Mouse (Mus musculus) midbrain, embryonic 13.5 days (tissue): Measurements from ENCODE around the gene Dlgap3. TPM values are rescaled to one million over a fixed set of nuclear protein-coding genes. Genes with fewer than 3 reads are reported as not detected.

Experiments used
- ATAC-seq: fragments of 200-750 bp; cut with Nextera tagmentation; 2 replicates; pipeline ENCODE4 v1.8.0; 2017; ENCODE audit warnings: mild to moderate bottlenecking, moderate TSS enrichment, moderate library complexity
- H3K27ac ChIP-seq: fragments of 300-500 bp; sonication (generic); 2 replicates; pipeline ENCODE4 v1.5.1; 2015; ENCODE audit warnings: inconsistent platforms, mild to moderate bottlenecking, moderate library complexity
- H3K27me3 ChIP-seq: fragments of 300-500 bp; sonication (generic); 2 replicates; pipeline ENCODE4 v1.6.1; 2015; ENCODE audit warnings: mild to moderate bottlenecking, inconsistent platforms
- H3K36me3 ChIP-seq: fragments of 300-500 bp; sonication (generic); 2 replicates; pipeline ENCODE4 v1.6.1; 2015; ENCODE audit warnings: mild to moderate bottlenecking, inconsistent platforms
- H3K4me1 ChIP-seq: fragments of 300-500 bp; sonication (generic); replicated peaks from 2 replicates; pipeline ENCODE4 v1.6.1; 2015; ENCODE audit warnings: inconsistent platforms
- H3K4me2 ChIP-seq: fragments of 300-500 bp; sonication (generic); replicated peaks from 2 replicates; pipeline ENCODE4 v1.6.1; 2015; ENCODE audit warnings: moderate library complexity, mild to moderate bottlenecking, inconsistent platforms
- H3K4me3 ChIP-seq: fragments of 300-500 bp; sonication (generic); replicated peaks from 2 replicates; pipeline ENCODE4 v1.5.1; 2015; ENCODE audit warnings: mild to moderate bottlenecking, inconsistent platforms
- H3K9ac ChIP-seq: fragments of 300-500 bp; sonication (generic); replicated peaks from 2 replicates; pipeline ENCODE4 v1.6.1; 2015; ENCODE audit warnings: mild to moderate bottlenecking, inconsistent platforms
- H3K9me3 ChIP-seq: fragments of 300-500 bp; sonication (generic); 2 replicates; pipeline ENCODE4 v1.6.1; 2016; ENCODE audit warnings: mild to moderate bottlenecking, inconsistent platforms
- WGBS: fragments of 180-500 bp; shearing (Covaris S2); methylation state at CpG from one replicate; pipeline ENCODE4 v1.1.7; 2015; 5-methylcytosine and 5-hydroxymethylcytosine counted together
- polyA plus RNA-seq: library from polyadenylated mRNA; unstranded; fragments of >200 nt; fragmentation: Nextera tagmentation; extraction: Ambion mirVana; gene quantifications from 2 replicates; pipeline ENCODE4 v1.2.1, GENCODE M21; 2015

The Dlgap3 gene
- polyA plus RNA-seq, 1 experiment from 2014 or later = 10.1 TPM

- ATAC-seq = no peak
- Histone ChIP-seq H3K27ac (no peak overlapping the region), H3K4me3 (no peak overlapping the region), H3K4me1 (peaks cover 25% of the 10 kb centered on the region), H3K4me2 (no peak overlapping the region), H3K9me3 (no peaks in the 10 kb centered on the region), H3K27me3 (0 out of 2 replicates have a peak, but pooled peaks cover 7% of the 10 kb centered on the region), H3K9ac (no peak overlapping the region), H3K36me3 (no peaks in the 10 kb centered on the region)
- WGBS = 47% methylated on average over 9 of the region's 9 CpGs
Observed at GRCm38 (mm10) chr4:127178671-127179070, 9.7 kb downstream of the Dlgap3 start.

GRCm38 (mm10) chr4:127179469-127180449 lies 10.8 kb downstream of the Dlgap3 start:
- 0 out of 2 replicates have a peak, but pooled peaks cover 7% of the 10 kb centered on the region for H3K27me3 ChIP-seq
- peaks cover 24% of the 10 kb centered on the region for H3K4me1 ChIP-seq
- peak overlapping the region; percentile 38 for H3K4me2 ChIP-seq
- no peak overlapping the region for H3K9ac ChIP-seq
- no peak overlapping the region for H3K4me3 ChIP-seq
- 17% methylated on average over 19 of the region's 19 CpGs for WGBS
- peak; percentile 61; the same call in 1 of the 2 replicates for ATAC-seq
- H3K36me3 ChIP-seq = no peaks in the 10 kb centered on the region
- no peak overlapping the region for H3K27ac ChIP-seq
- H3K9me3 ChIP-seq = no peaks in the 10 kb centered on the region

GRCm38 (mm10) chr4:127180450-127180840 lies 11.4 kb downstream of the Dlgap3 start:
- Histone ChIP-seq H3K27me3 (0 out of 2 replicates have a peak, but pooled peaks cover 7% of the 10 kb centered on the region), H3K4me2 (no peak overlapping the region), H3K4me3 (no peak overlapping the region), H3K36me3 (no peaks in the 10 kb centered on the region), H3K4me1 (peaks cover 21% of the 10 kb centered on the region), H3K9me3 (no peaks in the 10 kb centered on the region), H3K27ac (no peak overlapping the region), H3K9ac (no peak overlapping the region)
- no peak for ATAC-seq
- 71% methylated on average over 3 of the region's 3 CpGs for WGBS

GRCm38 (mm10) chr4:127181010-127181409 lies 12.0 kb downstream of the Dlgap3 start:
- Histone ChIP-seq H3K36me3 (no peaks in the 10 kb centered on the region), H3K4me1 (peaks cover 21% of the 10 kb centered on the region), H3K9me3 (no peaks in the 10 kb centered on the region), H3K4me2 (no peak overlapping the region), H3K4me3 (no peak overlapping the region), H3K9ac (no peak overlapping the region), H3K27me3 (0 out of 2 replicates have a peak, but pooled peaks cover 7% of the 10 kb centered on the region), H3K27ac (no peak overlapping the region)
- ATAC-seq = no peak
- 89% methylated on average over 9 of the region's 9 CpGs for WGBS

GRCm38 (mm10) chr4:127183867-127184266 lies 14.9 kb downstream of the Dlgap3 start:
- no peak for ATAC-seq
- Histone ChIP-seq H3K4me1 (peaks cover 18% of the 10 kb centered on the region), H3K4me2 (no peak overlapping the region), H3K27ac (no peak overlapping the region), H3K27me3 (no peaks in the 10 kb centered on the region), H3K9ac (no peak overlapping the region), H3K4me3 (no peak overlapping the region), H3K36me3 (no peaks in the 10 kb centered on the region), H3K9me3 (no peaks in the 10 kb centered on the region)
- WGBS = 89% methylated on average over 5 of the region's 5 CpGs

GRCm38 (mm10) chr4:127190921-127191320 lies 21.9 kb downstream of the Dlgap3 start:
- H3K4me3 ChIP-seq = no peak overlapping the region
- H3K36me3 ChIP-seq = peaks cover 13% of the 10 kb centered on the region
- no peak for ATAC-seq
- H3K9me3 ChIP-seq = no peaks in the 10 kb centered on the region
- no peak overlapping the region for H3K27ac ChIP-seq
- peaks cover 17% of the 10 kb centered on the region for H3K4me1 ChIP-seq
- H3K4me2 ChIP-seq = no peak overlapping the region
- H3K9ac ChIP-seq = no peak overlapping the region
- no peaks in the 10 kb centered on the region for H3K27me3 ChIP-seq
- WGBS = 89% methylated on average over 6 of the region's 6 CpGs

GRCm38 (mm10) chr4:127192704-127193103 lies 23.7 kb downstream of the Dlgap3 start:
- H3K4me1 ChIP-seq = peaks cover 17% of the 10 kb centered on the region
- no peaks in the 10 kb centered on the region for H3K27me3 ChIP-seq
- H3K9me3 ChIP-seq = no peaks in the 10 kb centered on the region
- no peak overlapping the region for H3K9ac ChIP-seq
- H3K4me2 ChIP-seq = no peak overlapping the region
- no peak for ATAC-seq
- peaks cover 14% of the 10 kb centered on the region for H3K36me3 ChIP-seq
- no peak overlapping the region for H3K4me3 ChIP-seq
- 73% methylated on average over 8 of the region's 8 CpGs for WGBS
- no peak overlapping the region for H3K27ac ChIP-seq

GRCm38 (mm10) chr4:127193378-127194155 lies 24.6 kb downstream of the Dlgap3 start:
- H3K4me2 ChIP-seq = no peak overlapping the region
- peaks cover 14% of the 10 kb centered on the region for H3K36me3 ChIP-seq
- no peak for ATAC-seq
- H3K9me3 ChIP-seq = no peaks in the 10 kb centered on the region
- no peaks in the 10 kb centered on the region for H3K27me3 ChIP-seq
- H3K9ac ChIP-seq = no peak overlapping the region
- H3K27ac ChIP-seq = no peak overlapping the region
- WGBS = 73% methylated on average over 14 of the region's 14 CpGs
- H3K4me1 ChIP-seq = peaks cover 17% of the 10 kb centered on the region
- no peak overlapping the region for H3K4me3 ChIP-seq

GRCm38 (mm10) chr4:127194477-127195269 lies 25.7 kb downstream of the Dlgap3 start:
- no peaks in the 10 kb centered on the region for H3K9me3 ChIP-seq
- H3K36me3 ChIP-seq = peaks cover 14% of the 10 kb centered on the region
- peak; percentile 29; the same call in 1 of the 2 replicates for ATAC-seq
- H3K4me3 ChIP-seq = no peak overlapping the region
- 74% methylated on average over 25 of the region's 25 CpGs for WGBS
- H3K4me2 ChIP-seq = no peak overlapping the region
- no peaks in the 10 kb centered on the region for H3K27me3 ChIP-seq
- no peak overlapping the region for H3K9ac ChIP-seq
- H3K4me1 ChIP-seq = peaks cover 17% of the 10 kb centered on the region
- no peak overlapping the region for H3K27ac ChIP-seq

GRCm38 (mm10) chr4:127198609-127199008 lies 29.6 kb downstream of the Dlgap3 start:
- Histone ChIP-seq H3K9ac (no peak overlapping the region), H3K4me1 (peaks cover 13% of the 10 kb centered on the region), H3K9me3 (no peaks in the 10 kb centered on the region), H3K4me3 (no peak overlapping the region), H3K4me2 (no peak overlapping the region), H3K27ac (no peak overlapping the region), H3K36me3 (peaks cover 19% of the 10 kb centered on the region), H3K27me3 (no peaks in the 10 kb centered on the region)
- 27% methylated on average over 6 of the region's 6 CpGs for WGBS
- 0 out of 2 replicates have a peak, but pooled peaks have one; percentile 34 for ATAC-seq

GRCm38 (mm10) chr4:127199406-127199805 lies 30.4 kb downstream of the Dlgap3 start:
- Histone ChIP-seq H3K4me2 (no peak overlapping the region), H3K27me3 (no peaks in the 10 kb centered on the region), H3K4me1 (peaks cover 5% of the 10 kb centered on the region), H3K27ac (no peak overlapping the region), H3K4me3 (no peak overlapping the region), H3K9ac (no peak overlapping the region), H3K36me3 (peaks cover 20% of the 10 kb centered on the region), H3K9me3 (no peaks in the 10 kb centered on the region)
- 64% methylated on average over 12 of the region's 12 CpGs for WGBS
- ATAC-seq = 0 out of 2 replicates have a peak, but pooled peaks have one; percentile 40
